Mouse (Mus musculus): ENCODE measurements at regions not wholly inside any gene's neighbourhood (a gene's known extent, or its start where the extent isn't known, plus 50 kb on each side); places are given as distances from the start of the nearest gene placed in this dataset.

DNA sequence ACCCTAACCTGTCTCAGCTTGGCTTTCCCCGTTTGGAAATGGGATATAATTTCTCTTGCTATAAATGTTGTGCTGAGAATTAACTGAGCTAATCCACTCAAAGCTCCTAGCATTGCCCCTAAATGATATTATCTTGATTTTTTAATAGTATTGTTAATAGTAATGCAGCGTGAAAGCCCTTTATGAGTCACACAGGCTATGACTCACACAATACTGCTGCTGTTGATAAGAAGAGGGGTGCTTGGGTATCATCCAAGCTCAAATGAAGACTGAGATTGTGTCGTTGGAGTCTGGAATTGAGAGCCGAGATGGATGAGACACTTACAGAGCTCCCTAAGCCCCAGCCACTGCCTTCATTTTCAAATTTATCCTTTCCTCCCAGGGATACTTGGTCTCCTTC is 235.2 kb upstream of the Tbc1d5 start:
- POLR2A ChIA-PET, result no interaction called here
- CTCF ChIA-PET, result no interaction called here

DNA sequence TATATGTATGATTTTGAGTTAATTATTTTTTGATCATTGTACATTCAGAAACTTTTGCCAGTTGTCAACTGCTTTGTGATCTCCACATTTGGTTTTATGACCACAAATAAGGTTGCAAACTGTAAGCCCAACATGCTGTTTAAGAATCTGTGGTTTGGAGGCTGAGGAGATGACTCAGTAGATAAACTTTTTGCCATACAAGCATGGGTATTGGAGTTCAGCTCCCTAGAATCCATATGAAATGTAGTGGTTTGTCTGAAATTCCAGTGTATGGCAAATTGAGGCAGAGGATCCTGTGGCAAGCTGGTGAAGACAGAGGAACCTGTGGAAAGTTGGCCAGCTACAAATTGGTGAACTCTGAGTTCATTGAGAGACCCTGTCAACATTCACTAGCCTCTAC is 234.6 kb upstream of the Tbc1d5 start:
- CTCF ChIA-PET, result no interaction called here

DNA sequence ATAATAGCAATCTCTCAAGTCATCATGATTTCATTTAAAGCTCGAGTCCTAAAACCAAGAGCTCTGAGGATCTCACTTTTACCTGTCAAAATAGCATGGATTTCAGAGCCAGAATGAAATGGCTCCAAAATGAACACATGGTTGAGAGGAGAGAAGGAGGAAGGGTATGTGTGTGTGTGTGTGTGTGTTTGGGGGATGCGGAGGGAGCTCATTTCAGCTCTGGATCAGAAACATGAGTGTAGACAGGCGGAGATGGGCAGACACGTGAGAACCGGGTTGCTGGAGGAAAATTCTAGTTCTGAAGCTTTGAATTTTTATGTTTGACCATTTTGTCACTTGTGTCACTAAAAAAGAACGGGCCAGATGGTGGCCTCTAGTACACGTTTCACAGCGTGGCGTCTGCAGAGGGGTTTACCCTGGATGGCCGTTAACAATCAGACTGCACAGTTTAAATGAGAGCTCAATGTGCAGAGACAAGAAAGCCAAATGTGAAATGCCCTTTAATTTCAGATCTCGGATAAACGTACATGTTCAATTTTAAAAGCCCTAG is 232.5 kb upstream of the Tbc1d5 start:
- ChIA-PET POLR2A (interaction anchor here in 1 of 4 experiments (0.6 kb wide), 1 partner anchor 9 kb away, joined by 4 read pairs; no protein-coding TSS in a partner anchor), CTCF (interaction anchor here in 2 of 4 experiments (0.5 to 0.6 kb wide), 2 partner anchors 18 to 445 kb away, joined by 3 to 6 read pairs; no protein-coding TSS in a partner anchor)

More for the DNA sequence above, 234.6 kb upstream of the Tbc1d5 start:
- POLR2A ChIA-PET, result no interaction called here

DNA sequence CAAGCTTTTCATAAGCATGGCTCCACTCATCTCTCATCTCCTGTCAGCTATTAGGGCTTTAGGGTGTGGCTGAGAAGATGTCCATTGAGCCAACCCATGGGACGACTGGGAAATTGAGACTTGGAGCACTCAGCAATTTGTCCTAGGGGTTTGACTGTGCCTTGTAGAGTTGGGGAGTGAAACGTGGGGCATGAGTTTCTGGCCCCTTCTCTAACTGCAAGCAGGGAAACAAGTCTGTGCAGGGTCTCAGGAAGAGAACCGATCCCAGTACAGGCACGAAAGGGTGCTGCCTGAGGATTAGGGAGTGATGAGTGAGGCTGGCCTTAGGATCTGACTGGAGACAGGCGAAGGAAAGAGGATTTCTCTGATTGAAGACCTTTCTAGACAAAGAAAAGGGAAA is 229.7 kb upstream of the Tbc1d5 start:
- ChIA-PET POLR2A (no interaction called here), CTCF (interaction anchor here in 1 of 4 experiments (0.6 kb wide), 1 partner anchor 12 kb away, joined by 6 read pairs; no protein-coding TSS in a partner anchor)

DNA sequence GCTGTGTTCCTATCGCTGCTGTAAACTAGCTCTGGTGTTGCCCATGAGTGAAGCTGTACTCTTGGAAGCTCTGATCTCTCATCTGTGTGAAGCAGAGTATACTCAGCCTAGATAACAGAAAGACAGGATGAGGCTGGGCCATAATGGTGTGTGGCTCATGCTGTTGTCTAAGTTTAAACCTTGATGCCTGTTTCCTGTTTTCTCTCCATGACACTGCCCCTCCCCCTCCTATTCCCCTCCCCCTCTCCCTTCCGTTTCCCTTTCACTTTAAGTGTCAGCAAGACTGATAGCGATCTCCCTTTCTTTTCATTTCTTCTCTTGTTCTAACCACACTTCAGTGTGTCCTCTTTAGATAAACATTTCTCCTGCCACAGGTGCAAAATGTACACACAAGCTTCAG is 229.2 kb upstream of the Tbc1d5 start:
- CTCF ChIA-PET, result interaction anchor here in 1 of 4 experiments (0.6 kb wide), 2 partner anchors 13 to 414 kb away, joined by 3 to 6 read pairs; no protein-coding TSS in a partner anchor
- POLR2A ChIA-PET, result no interaction called here

DNA sequence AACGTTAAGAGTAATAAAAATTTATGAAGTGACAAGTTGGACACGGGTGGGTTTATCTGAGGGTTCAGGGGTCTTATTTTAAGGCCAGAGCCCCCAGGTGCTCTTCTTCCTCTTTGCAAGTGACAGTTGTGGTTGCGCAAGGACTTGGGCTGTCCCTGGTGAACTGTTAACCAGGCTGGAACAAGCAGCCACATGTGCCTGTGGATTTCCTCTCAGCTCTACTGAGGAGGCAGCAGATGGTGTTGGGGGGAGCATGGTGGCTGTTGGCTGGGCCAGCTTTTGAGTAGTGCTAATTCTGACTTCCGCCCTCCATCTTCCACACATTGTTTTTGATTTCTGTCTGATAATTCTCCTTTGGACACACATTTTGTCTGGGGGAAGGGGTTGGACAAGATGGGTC is 227.9 kb upstream of the Tbc1d5 start:
- ChIA-PET CTCF (no interaction called here), POLR2A (no interaction called here)

DNA sequence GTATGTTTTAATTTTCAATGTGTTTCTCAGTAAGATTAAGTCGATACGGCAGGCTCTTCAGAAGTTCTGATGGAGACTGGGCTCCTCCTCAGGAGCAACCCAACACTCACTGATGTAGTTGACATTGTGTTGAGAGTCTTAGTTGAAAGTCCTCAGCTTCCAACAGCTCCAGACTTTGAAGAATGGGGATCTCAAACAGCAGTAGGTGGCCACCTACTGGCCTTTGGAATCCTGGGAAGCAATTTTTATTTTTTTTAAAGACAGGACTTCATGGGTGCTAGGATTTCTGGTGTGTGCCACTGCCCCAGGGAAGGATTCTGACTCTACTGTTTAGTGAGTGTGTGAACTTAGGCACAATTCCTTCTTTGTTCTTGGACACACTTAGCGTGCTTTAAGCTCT is 225.9 kb upstream of the Tbc1d5 start:
- ChIA-PET CTCF (interaction anchor here in 2 of 4 experiments (0.7 to 1.4 kb wide), 2 partner anchors 373 to 661 kb away, joined by 3 read pairs; no protein-coding TSS in a partner anchor), POLR2A (no interaction called here)

DNA sequence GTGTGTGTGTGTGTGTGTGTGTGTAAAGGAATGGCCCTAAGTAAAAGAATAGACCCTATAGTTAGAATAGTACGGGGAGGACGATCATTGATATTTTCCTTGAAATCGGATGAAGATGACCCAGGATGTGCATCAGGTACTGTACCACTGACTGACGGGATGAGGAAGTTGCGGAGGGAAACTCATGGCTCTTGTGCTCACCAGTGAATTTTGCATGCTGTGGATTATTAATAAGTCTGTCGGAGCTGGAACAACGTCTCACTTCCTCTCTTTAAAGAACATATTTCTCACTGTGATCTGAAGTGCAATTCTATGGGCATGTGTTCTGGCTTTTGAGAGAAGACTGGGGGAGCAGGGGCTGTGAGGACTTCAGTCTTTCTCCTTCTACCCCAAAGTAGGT is 218.8 kb upstream of the Tbc1d5 start:
- ChIA-PET CTCF (no interaction called here), POLR2A (no interaction called here)

DNA sequence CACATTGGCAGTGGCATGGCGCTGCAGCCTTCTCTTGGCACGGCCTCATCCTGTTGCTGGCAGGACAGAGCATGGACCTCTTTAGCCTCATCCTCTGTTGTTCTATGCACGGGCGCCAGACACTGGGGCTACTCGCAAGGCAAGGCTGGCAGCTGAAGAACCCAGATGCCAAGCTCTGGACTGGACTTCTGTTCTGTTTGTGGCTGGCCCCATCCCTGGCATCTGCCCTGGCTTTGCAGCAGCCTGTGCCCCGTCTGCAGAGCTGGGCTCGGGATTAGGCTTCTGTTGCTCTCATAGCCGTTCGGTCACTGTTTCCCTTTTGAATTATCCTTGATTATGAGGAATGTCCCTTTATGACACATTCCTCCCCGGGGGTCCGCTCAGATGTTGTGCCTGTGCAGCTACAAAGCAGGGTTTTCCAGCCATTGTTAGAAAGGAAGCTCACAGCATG is 214.6 kb upstream of the Tbc1d5 start:
- ChIA-PET CTCF (interaction anchor here in 1 of 4 experiments (0.7 kb wide), 1 partner anchor 18 kb away, joined by 6 read pairs; no protein-coding TSS in a partner anchor), POLR2A (no interaction called here)

DNA sequence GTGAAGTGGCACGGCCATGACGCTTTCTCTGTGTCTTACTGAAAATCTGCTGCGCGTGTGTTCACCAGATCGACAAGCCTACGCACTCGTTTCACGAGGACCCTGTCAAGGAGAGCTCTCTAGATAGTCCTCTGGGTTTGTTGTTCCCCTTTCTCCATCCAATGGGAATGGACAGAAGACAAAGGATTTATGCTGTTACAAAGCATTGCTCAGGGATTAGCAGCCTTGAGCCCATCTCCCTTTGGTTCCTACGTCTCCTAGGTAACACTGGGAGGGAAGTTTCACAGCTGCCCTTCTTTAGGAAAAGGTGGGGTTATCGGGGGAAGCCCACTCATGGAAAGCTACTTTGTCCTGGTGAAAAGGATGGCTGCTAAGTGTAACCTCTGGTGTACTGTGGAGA is 212.7 kb upstream of the Tbc1d5 start:
- ChIA-PET POLR2A (no interaction called here), CTCF (no interaction called here)

DNA sequence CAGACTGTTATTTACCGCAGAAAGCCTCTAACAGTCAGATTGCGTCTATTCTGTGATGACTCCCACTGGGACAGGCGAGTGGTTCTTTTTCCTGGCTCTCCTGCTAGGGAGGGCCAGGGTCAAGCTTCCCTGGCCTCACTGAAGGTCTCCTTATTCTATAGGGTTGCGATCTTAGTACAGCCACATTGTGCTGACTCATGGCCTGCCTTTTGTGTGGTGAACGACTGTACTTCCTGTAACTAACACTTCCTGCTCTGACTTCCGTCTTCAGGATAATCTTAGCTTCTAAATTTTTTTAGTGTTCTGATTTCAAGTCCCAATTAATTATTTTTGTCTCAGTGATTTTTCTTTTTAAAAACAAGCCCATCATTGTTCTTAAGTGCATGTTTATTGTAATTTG is 203.4 kb upstream of the Tbc1d5 start:
- CTCF ChIA-PET, result no interaction called here
- POLR2A ChIA-PET, result no interaction called here

DNA sequence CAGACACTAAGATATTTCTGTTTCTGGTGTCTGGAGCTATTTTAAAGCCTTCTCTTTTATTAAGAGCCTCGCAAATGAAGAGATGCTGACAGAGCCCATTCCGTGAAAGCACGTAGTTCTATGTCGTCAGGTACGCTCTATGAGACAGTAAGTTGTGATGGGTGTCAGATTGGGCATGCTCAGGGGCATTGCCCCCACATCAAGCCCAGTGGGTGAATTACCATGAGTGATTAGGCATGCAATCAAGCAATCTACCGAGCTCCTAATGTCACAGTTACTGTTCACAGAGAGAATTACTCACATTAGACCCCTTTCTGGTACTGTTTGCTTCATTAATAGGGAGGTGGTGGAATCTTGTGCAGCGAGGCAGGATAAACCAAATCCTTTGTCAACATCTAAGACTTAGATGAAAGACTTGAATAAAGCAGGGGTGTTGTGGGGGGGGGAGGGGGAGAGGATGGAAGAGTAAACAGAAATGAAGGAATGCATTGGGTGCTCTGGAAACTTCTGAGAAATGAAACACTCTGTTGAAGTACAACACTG is 192.9 kb upstream of the Tbc1d5 start:
- ChIA-PET POLR2A (interaction anchor here in 1 of 4 experiments (0.6 kb wide), 1 partner anchor 686 kb away, joined by 3 read pairs; no protein-coding TSS in a partner anchor), CTCF (interaction anchor here in 1 of 4 experiments (0.6 kb wide), 1 partner anchor 9 kb away, joined by 5 read pairs; no protein-coding TSS in a partner anchor)

DNA sequence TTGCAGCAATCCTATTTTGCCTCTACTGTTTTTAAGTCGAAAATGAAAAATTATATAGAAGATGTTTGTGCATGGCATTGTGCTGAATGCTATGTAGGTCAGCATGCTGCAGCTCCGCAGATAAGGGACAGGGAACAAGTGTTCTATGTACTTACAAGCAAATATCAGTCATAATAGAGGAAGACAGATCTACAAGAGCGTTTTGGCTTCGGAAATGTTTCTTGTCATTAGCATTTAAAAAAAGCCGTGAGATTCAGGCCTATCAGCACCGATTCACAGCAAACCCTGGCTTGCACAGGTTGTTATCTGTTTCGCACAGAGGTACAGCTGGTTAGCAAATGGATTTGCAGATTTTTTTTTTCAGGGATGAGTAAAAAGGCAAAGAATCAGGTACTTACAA is 191.8 kb upstream of the Tbc1d5 start:
- ChIA-PET CTCF (no interaction called here), POLR2A (no interaction called here)

DNA sequence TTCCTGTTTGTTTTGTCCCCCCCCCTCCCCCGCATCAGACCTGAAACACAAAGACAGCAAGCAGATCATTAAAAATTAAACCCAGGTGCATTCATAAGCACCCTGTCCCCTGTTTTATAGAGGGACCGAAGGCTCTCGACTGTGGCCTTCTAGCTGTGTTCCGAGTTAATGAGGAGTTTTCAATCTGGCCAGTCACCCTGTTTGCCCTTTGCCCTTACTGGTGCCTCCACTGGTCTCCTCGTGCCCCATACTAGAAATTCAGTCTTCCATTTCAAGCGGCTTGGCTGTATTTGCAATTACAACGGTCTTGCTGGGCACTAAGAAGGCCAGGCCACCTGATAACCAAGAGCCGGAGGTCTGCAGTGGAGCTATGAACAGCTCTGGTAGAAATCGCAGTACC is 190.9 kb upstream of the Tbc1d5 start:
- POLR2A ChIA-PET, result no interaction called here
- CTCF ChIA-PET, result no interaction called here

DNA sequence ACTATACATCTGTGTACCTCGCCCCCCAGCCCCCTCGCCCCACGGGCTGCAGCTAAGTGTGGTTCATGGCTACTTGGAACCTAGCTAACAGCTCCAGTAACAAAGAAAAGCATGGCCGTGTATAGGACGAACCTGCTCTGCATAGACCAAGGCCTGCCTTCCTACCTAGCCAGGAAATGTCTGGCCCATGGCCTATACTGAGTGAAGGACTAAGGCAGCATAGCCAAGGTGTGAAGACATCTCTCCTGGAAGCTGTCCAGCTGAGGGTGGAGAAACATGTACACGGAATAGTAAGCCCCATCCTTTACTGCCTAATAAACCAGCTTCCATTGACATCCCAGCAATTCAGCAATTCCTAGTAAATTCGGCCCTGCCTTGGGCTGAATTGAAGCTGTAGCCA is 183.6 kb upstream of the Tbc1d5 start:
- ChIA-PET CTCF (interaction anchor here in 1 of 4 experiments (0.6 kb wide), 1 partner anchor 10 kb away, joined by 5 read pairs; no protein-coding TSS in a partner anchor), POLR2A (no interaction called here)

DNA sequence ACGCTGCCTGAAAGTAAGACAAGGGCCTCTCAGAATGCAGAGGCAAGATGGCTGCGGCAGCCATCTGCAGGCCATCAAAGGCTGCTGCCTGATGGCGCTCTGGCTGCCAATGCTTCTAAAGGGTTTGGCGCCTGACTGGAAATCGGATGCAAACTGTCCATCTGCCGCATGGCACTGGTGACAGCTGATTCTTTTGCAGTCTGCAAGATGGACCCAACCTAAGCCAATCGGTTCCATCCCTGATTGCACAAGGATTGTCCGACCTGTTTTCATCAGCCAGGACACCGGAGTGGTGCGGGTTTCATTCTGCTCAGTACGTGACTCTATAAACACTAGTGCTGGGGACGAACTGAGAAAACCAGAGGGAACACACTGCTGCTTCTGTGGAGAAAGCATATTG is 183.1 kb upstream of the Tbc1d5 start:
- ChIA-PET POLR2A (no interaction called here), CTCF (interaction anchor here in 1 of 4 experiments (0.6 kb wide), 1 partner anchor 10 kb away, joined by 5 read pairs; no protein-coding TSS in a partner anchor)

DNA sequence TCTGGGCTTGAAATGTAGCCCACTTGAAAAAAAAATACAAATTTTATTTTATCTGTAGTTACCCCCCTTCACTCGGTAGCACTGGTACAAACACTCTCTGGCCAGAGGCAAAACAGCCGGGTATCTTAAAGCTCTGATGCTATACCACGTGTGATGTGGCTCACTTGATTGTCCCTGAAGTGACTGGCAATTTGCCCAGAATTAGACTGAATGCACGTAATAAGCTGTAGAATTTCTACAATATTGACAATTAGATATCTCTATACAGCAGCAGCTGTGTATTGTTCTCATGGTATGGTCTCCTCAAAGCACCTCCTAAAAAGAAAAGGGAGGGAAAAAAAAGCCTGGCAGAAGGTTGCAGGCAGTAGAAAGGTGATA is 179.2 kb upstream of the Tbc1d5 start:
- ChIA-PET CTCF (no interaction called here), POLR2A (no interaction called here)

DNA sequence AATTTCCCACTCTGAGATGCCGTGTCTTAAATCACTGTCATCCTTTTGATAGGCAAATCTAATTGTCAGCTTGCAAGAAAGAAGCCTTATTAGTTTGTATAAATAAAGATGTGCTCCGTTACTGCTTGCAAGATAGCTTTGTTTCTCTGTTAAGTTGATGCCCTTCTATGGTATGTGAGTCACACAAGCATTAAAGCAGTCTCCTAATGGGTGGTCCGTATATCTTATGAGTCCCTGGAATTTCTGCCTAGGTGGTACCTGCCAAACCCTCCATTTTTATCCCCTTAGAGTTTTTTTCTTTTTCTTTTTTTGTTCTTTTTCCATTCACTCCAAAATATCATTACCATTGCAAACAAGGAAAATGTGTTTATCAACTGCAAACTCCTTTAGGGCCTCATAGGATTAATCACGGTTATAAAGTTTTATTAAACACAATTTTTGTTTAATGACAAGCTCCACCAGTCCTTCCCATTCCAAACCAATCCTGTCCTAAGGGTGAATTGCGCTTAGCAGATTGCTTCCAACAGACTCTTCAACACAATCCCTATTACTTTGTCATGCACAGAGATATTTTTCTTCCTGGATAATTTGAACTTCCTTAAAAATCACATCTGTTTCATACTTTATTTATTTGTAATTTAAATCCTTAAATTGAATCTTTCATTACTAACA is 178.7 kb upstream of the Tbc1d5 start:
- ChIA-PET CTCF (no interaction called here), POLR2A (no interaction called here)

DNA sequence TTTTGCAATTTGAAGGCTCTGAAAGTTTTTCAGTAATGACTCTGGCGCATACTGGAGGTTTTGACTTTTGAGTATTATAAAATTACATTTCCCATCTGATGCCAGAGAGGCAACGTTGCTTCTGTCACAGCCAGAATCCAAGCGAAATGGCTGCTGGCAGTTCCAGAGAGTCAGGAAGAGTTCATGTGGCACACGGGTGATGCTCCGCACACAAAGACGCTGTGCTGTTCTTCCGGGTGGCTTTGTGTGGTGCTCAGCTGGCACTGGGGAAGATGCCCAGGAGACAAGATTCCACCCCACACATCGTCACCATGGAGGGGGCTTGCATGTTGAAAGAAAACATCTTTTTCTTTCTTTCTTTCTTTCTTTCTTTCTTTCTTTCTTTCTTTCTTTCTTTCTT is 177.3 kb upstream of the Tbc1d5 start:
- ChIA-PET CTCF (no interaction called here), POLR2A (no interaction called here)

DNA sequence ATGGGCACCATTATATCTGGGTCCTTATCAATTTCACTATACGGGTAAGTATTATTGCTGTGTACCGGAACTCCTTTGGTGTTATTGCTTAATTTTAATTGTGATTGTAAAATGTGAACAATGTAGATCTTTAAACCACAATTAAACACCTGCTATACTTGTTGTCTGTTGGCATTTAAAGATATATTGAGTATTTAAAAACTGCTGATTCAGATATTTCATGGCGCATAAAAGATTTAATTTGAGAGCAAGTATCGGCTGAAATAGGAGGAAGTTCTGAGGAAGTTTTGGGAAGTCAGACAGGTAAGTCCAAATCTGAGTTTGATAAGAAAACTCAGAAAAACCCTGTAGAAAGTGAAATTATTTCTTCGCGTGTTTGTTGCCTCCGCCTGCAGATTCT is 142.7 kb upstream of the Tbc1d5 start:
- CTCF ChIA-PET, result no interaction called here
- POLR2A ChIA-PET, result no interaction called here

DNA sequence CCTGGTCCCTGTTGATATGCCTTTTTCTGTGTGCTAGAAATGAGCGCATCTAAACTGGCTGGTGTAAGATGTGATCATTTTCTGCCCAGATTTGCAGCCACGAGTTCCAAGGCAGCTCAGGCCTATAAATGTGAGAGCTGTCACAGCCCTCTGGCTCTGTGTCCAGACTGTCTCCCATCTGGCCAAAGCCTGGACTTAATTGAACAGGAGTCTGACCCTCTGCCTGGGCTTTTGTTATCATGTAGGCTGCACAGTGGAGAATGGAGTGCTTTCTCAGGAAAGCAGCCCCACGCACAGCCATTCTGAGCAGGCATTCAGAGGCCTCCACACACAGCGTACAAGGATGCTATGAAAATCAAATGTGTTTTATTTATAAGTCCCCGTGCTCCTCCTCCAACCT is 141.9 kb upstream of the Tbc1d5 start:
- POLR2A ChIA-PET, result no interaction called here
- CTCF ChIA-PET, result interaction anchor here in 1 of 4 experiments (0.7 kb wide), 1 partner anchor 92 kb away, joined by 4 read pairs; no protein-coding TSS in a partner anchor

All from embryonic stem cell, embryonic (primary cell).